Mouse (Mus musculus) embryonic fibroblast, embryonic 13.5 days (primary cell): Measurements from ENCODE around the gene Trove2. TPM values are rescaled to one million over a fixed set of nuclear protein-coding genes. Genes with fewer than 3 reads are reported as not detected.

ENCODE experiments used
- H3K27ac ChIP-seq: 2 replicates; pipeline ENCODE4 v1.5.1; 2012; ENCODE audit warnings: low read length, control low read depth, inconsistent platforms; ENCODE audit not compliant: insufficient read depth
- H3K4me1 ChIP-seq: 2 replicates; pipeline ENCODE4 v1.6.1; 2011; ENCODE audit warnings: low read length; ENCODE audit not compliant: control insufficient read depth, insufficient read depth
- H3K4me3 ChIP-seq: 2 replicates; pipeline ENCODE4 v1.5.1; 2011; ENCODE audit warnings: mild to moderate bottlenecking, control low read depth, low read length; ENCODE audit not compliant: insufficient read depth
- CTCF ChIP-seq: IDR thresholded peaks from 2 replicates; pipeline ENCODE4 v1.5.1; 2011; ENCODE audit warnings: mild to moderate bottlenecking, control low read depth, low read length, moderate library complexity, borderline replicate concordance; ENCODE audit not compliant: insufficient read depth
- POLR2A ChIP-seq: IDR thresholded peaks from 2 replicates; pipeline ENCODE4 v1.6.1; 2011; ENCODE audit warnings: low read depth, mild to moderate bottlenecking, control low read depth, low read length, moderate library complexity
- polyA plus RNA-seq: library from polyadenylated mRNA; stranded (reverse); fragments of >200 nt; gene quantifications from 2 replicates; pipeline ENCODE4 v1.2.4, GENCODE M21; 2011; ENCODE audit warnings: low read depth; ENCODE audit not compliant: missing spikeins, insufficient read length

The Trove2 gene
- polyA plus RNA-seq, 1 experiment, result 24.7 TPM

- Histone ChIP-seq H3K4me3 (no peak overlapping the region), H3K4me1 (no peaks in the 10 kb centered on the region), H3K27ac (no peak overlapping the region)
- TF ChIP-seq CTCF (no peak), POLR2A (no peak)
Observed at GRCm38 (mm10) chr1:143710627-143710976, 66.3 kb downstream of the Trove2 start.

GRCm38 (mm10) chr1:143709966-143710626 lies 66.8 kb downstream of the Trove2 start:
- H3K27ac ChIP-seq, result no peak overlapping the region
- TF ChIP-seq CTCF, result no peak
- no peak for TF ChIP-seq POLR2A
- no peaks in the 10 kb centered on the region for H3K4me1 ChIP-seq
- H3K4me3 ChIP-seq, result no peak overlapping the region

GRCm38 (mm10) chr1:143708361-143708760 lies 68.5 kb downstream of the Trove2 start:
- no peak overlapping the region for H3K4me3 ChIP-seq
- no peak for TF ChIP-seq CTCF
- no peak for TF ChIP-seq POLR2A
- H3K27ac ChIP-seq, result no peak overlapping the region
- H3K4me1 ChIP-seq, result no peaks in the 10 kb centered on the region

- Histone ChIP-seq H3K27ac (no peak overlapping the region), H3K4me1 (peaks cover 3% of the 10 kb centered on the region; the same call in 1 of the 2 replicates), H3K4me3 (no peak overlapping the region)
- TF ChIP-seq POLR2A (no peak), CTCF (no peak)
Observed at GRCm38 (mm10) chr1:143707006-143707405, 69.9 kb downstream of the Trove2 start.

GRCm38 (mm10) chr1:143702741-143703262 lies 74.1 kb downstream of the Trove2 start, which contains the start of gene Cdc73:
Cdc73 (minus strand) TSS chr1:143702893.
- H3K4me1 ChIP-seq, result peaks cover 3% of the 10 kb centered on the region; the same call in 1 of the 2 replicates
- TF ChIP-seq POLR2A (peak; percentile 66), CTCF (0 out of 2 replicates have a peak, but pooled peaks have one; percentile 4)
- H3K4me3 ChIP-seq, result peak within 1 kb of the TSS; percentile 99
- peak within 1 kb of the TSS; percentile 88 for H3K27ac ChIP-seq

GRCm38 (mm10) chr1:143702141-143702740 lies 74.6 kb downstream of the Trove2 start:
- Histone ChIP-seq H3K4me1 (peaks cover 3% of the 10 kb centered on the region; the same call in 1 of the 2 replicates), H3K4me3 (peak overlapping the region; percentile 99), H3K27ac (peak overlapping the region; percentile 88)
- TF ChIP-seq POLR2A (no peak; the same call in 1 of the 2 replicates), CTCF (no peak)

- peaks cover 3% of the 10 kb centered on the region; the same call in 1 of the 2 replicates for H3K4me1 ChIP-seq
- peak overlapping the region; percentile 99 for H3K4me3 ChIP-seq
- no peak overlapping the region for H3K27ac ChIP-seq
- TF ChIP-seq CTCF (no peak), POLR2A (no peak)
Observed at GRCm38 (mm10) chr1:143701736-143702135, 75.1 kb downstream of the Trove2 start.

Other genes with a start within 250 kb of the Trove2 start
- gene B3galt2, start 136.4 kb downstream of the Trove2 start, polyA plus RNA-seq, result 0.16 TPM in 1 of 2 replicates, not detected in the other
- gene Cdc73, start 74.2 kb downstream of the Trove2 start, polyA plus RNA-seq, result 72.1 and 74.3 TPM in 2 replicates
- 64.8 and 71.2 TPM in 2 replicates for gene Glrx2, start 60.7 kb downstream of the Trove2 start, polyA plus RNA-seq
- 39.4 and 43.1 TPM in 2 replicates for gene Uchl5, start 204 bp upstream of the Trove2 start, polyA plus RNA-seq
- 5.5 and 16.5 TPM in 2 replicates for gene Rgs2, start 227.1 kb upstream of the Trove2 start, polyA plus RNA-seq